Mouse (Mus musculus) left cerebral cortex, postnatal 10 days (tissue): ENCODE measurements around the gene Eid2. TPM values are rescaled to one million over a fixed set of nuclear protein-coding genes. Genes with fewer than 3 reads are reported as not detected.

Source experiments
- DNase-seq, 2 experiments: peaks; one replicate each; pipeline ENCODE4 v3.0.0; 2021 to 2022; ENCODE audit warnings: low spot score in 2 of 2, mixed read lengths in 1 of 2; ENCODE audit errors: extremely low spot score in 1 of 2
- intact Hi-C: fragments of 180-260 bp; cut with DNase I; formaldehyde crosslinking; loops from one replicate; pipeline ENCODE4 v1.15.1; 2025
- total RNA-seq, 2 experiments: library from RNA; stranded (reverse); gene quantifications; 2 replicates each; pipeline ENCODE4 v1.2.3; 2021

The Eid2 gene
- total RNA-seq, 2 experiments from 2014 or later, result 73.5 to 79.5 TPM

GRCm38 (mm10) chr7:28280630-28281029 lies 12.9 kb downstream of the Eid2 start:
- intact Hi-C loops, result no loop called here
- DNase-seq, result no peak

GRCm38 (mm10) chr7:28290165-28290564 lies 22.5 kb downstream of the Eid2 start:
- intact Hi-C loops, result no loop called here
- DNase-seq, result peak in 1 of 2 experiments; percentile 57

- intact Hi-C loops, result no loop called here
- peak in 1 of 2 experiments; percentile 63 for DNase-seq
Measured at GRCm38 (mm10) chr7:28290638-28291590, 23.2 kb downstream of the Eid2 start, which contains the start of gene Selenov. TSS of gene Selenov (minus strand) at chr7:28291186.

GRCm38 (mm10) chr7:28294481-28294880 lies 26.8 kb downstream of the Eid2 start:
- DNase-seq, result peak; percentile 49 to 88
- intact Hi-C loops, result no loop called here

- no peak for DNase-seq
- intact Hi-C loops, result loop anchor here (5.0 kb wide), 1 partner anchor 152 kb away; no protein-coding TSS in a partner anchor
Measured at GRCm38 (mm10) chr7:28298837-28299625, 31.4 kb downstream of the Eid2 start.

- DNase-seq, result peak in 1 of 2 experiments; percentile 74
- intact Hi-C loops, result no loop called here
Measured at GRCm38 (mm10) chr7:28301616-28302433, 34.1 kb downstream of the Eid2 start, which contains the start of gene Dll3. TSS of gene Dll3 (minus strand) at chr7:28302238.

- intact Hi-C loops, result no loop called here
- DNase-seq, result no peak
Measured at GRCm38 (mm10) chr7:28305641-28306040, 38.0 kb downstream of the Eid2 start.

GRCm38 (mm10) chr7:28306216-28306615 lies 38.5 kb downstream of the Eid2 start:
- DNase-seq, result no peak
- intact Hi-C loops, result no loop called here

GRCm38 (mm10) chr7:28309737-28310136 lies 42.1 kb downstream of the Eid2 start:
- no peak for DNase-seq
- intact Hi-C loops, result no loop called here

GRCm38 (mm10) chr7:28311151-28311925 lies 43.7 kb downstream of the Eid2 start:
- intact Hi-C loops, result no loop called here
- DNase-seq, result no peak

GRCm38 (mm10) chr7:28311926-28312543 lies 44.4 kb downstream of the Eid2 start, which contains the start of gene Timm50:
TSS of gene Timm50 (minus strand) at chr7:28312072.
- peak; percentile 98 to 99 for DNase-seq
- intact Hi-C loops, result no loop called here

GRCm38 (mm10) chr7:28318036-28318435 lies 50.4 kb downstream of the Eid2 start:
- intact Hi-C loops, result no loop called here
- no peak for DNase-seq

- intact Hi-C loops, result no loop called here
- peak in 1 of 2 experiments; percentile 22 for DNase-seq
Measured at GRCm38 (mm10) chr7:28318714-28319113, 51.0 kb downstream of the Eid2 start.

Other genes with a start within 250 kb of the Eid2 start
- 100 to 1,000 TPM; 128 to 135 TPM for gene Psmc4, start 217.8 kb upstream of the Eid2 start, total RNA-seq
- under 1 TPM; 0.15 to 0.36 TPM for gene Fcgbp, start 196.6 kb upstream of the Eid2 start, total RNA-seq
- gene 9530053A07Rik, start 138.4 kb upstream of the Eid2 start, total RNA-seq, result not detected
- gene Fbl, start 98.2 kb upstream of the Eid2 start, total RNA-seq, result 10 to 100 TPM; 69.4 to 74.5 TPM
- 10 to 100 TPM; 32.9 to 34.8 TPM for gene Dyrk1b, start 88.4 kb upstream of the Eid2 start, total RNA-seq
- 10 to 100 TPM; 41.8 to 44.2 TPM for gene Eid2b, start 9.9 kb downstream of the Eid2 start, total RNA-seq
- 1 to 10 TPM; 2.9 to 4.5 TPM for gene Selenov, start 23.3 kb downstream of the Eid2 start, total RNA-seq
- gene Dll3, start 34.4 kb downstream of the Eid2 start, total RNA-seq, result 1 to 10 TPM; 1.8 to 3.1 TPM
- 10 to 100 TPM; 44.7 to 49.0 TPM for gene Timm50, start 44.2 kb downstream of the Eid2 start, total RNA-seq
- gene Supt5, start 70.9 kb downstream of the Eid2 start, total RNA-seq, result 100 to 1,000 TPM; 113 to 114 TPM
- 100 to 1,000 TPM; 642 to 668 TPM for gene Rps16, start 82.8 kb downstream of the Eid2 start, total RNA-seq
- 10 to 100 TPM; 10.0 to 12.3 TPM for gene Plekhg2, start 104.7 kb downstream of the Eid2 start, total RNA-seq
- gene Zfp36, start 112.4 kb downstream of the Eid2 start, total RNA-seq, result 1 to 10 TPM; 1.8 to 2.4 TPM
- 10 to 100 TPM; 18.5 to 19.3 TPM for gene Med29, start 124.8 kb downstream of the Eid2 start, total RNA-seq
- 10 to 100 TPM; 65.3 to 66.1 TPM for gene Paf1, start 125.1 kb downstream of the Eid2 start, total RNA-seq
- 1 to 10 TPM; 3.3 to 5.0 TPM for gene Gmfg, start 169.6 kb downstream of the Eid2 start, total RNA-seq
- 100 to 1,000 TPM; 106 to 112 TPM for gene Lrfn1, start 184.1 kb downstream of the Eid2 start, total RNA-seq
- gene Ifnl2, start 242.6 kb downstream of the Eid2 start, total RNA-seq, result not detected